Mouse (Mus musculus) spleen, adult 2 months (tissue): ENCODE data around the gene Lenep.

Experiments used
- CTCF ChIP-seq: fragments of 200-500 bp; IDR thresholded peaks from 2 replicates; pipeline ENCODE4 v1.5.1; 2011; ENCODE audit warnings: mild to moderate bottlenecking, inconsistent platforms; ENCODE audit not compliant: insufficient read depth, insufficient read length, insufficient replicate concordance; ENCODE audit errors: extremely low read depth
- POLR2A ChIP-seq: fragments of 200-500 bp; IDR thresholded peaks from 2 replicates; pipeline ENCODE4 v1.6.1; 2011; ENCODE audit warnings: low read depth, low read length, inconsistent platforms

- TF ChIP-seq CTCF (no peak), POLR2A (no peak)
Measured at GRCm38 (mm10) chr3:89419571-89419970, 17.0 kb upstream of the Lenep start.
